Mouse (Mus musculus) cerebellum, adult 11-12 months (tissue): ENCODE measurements around the gene Supt6.
"Not testable (repeated sequence)": the region's sequence is repeated elsewhere in the genome, so short reads cannot be mapped to it uniquely, and the experiment has no call there.

Experiments
- DNase-seq: peaks from one replicate; pipeline ENCODE4 v3.0.0; 2022

Supt6 gene

DNA sequence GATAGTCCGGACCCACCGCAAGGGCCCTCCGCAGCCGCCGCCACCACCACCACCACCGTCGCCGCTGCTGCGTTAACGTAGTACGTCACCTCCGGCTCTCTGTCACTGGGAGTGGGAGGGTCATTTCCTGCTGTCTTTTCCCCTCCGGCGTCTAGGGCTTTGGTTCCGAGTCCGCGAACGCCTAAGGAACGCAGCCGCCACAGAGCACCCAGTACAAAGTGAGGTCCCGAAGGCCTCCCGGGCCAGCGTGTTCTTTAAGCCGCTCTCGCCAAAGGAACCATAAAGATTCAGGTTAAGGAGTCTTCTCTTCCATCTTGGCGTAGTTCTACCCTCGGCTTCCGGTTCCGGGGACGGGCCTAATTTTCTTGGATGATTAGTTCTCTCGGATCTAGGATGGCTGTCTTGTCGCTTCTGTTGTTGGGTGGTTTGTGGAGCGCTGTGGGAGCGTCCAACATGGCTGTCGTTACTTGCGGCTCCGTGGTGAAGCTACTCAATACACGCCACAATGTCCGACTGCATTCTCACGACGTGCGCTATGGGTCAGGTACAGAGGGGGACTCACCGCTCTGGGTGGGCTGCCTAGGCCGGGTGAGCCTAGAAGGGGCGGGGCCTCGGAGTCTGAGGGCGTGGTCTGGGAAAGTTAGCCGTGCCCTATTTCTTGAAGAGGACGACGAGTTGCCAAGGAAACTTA is at the start of gene Supt6, which contains the start of gene Sdf2:
Gene Supt6 (minus strand): TSS at position 361 of the 691 bp plus-strand sequence.
Gene Sdf2 (plus strand): TSS at position 120 of the 691 bp plus-strand sequence.
- DNase-seq = peak; percentile 75

DNA sequence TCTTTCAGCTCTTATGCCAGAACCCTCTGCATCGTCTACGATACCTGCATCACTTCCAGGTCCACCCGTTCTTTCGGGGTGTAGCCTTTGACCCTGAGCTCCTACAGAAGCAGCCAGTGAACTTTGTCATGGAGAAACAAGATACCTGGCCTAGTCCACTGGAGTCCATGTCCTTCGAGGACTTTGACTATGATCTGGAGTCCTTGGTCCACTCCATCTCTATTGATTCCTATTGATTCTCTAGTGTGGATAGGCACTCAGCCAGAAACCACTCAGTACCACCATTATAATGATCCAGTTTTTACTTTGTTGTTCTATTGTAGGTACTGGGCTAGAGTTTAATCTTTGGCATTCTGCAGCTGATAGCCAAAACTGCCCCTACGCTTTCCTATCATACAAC is 48.8 kb upstream of the Supt6 start:
- DNase-seq = no peak

DNA sequence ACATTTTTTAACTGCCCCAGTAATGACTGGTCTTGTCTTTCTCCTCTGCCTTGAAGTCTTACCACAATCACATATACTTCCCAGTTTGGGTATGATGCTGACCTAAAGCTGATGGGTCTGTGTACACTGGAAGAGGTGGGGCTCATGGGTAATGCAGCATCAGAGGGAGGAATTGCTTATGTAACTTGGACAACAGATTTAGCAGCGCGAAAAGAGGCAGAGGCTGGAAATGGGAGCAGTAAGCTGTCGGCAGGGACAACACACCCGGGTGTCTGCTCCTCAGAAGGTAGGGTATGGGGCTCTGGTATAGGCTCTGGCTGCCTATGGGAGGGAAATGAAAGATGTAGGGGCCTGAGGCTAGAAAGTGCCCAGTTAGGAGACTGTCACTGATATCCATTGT is 44.9 kb upstream of the Supt6 start, which contains the start of gene BC030499:
Gene BC030499 (plus strand): TSS at position 188 of the 400 bp plus-strand sequence.
- DNase-seq = no peak

DNA sequence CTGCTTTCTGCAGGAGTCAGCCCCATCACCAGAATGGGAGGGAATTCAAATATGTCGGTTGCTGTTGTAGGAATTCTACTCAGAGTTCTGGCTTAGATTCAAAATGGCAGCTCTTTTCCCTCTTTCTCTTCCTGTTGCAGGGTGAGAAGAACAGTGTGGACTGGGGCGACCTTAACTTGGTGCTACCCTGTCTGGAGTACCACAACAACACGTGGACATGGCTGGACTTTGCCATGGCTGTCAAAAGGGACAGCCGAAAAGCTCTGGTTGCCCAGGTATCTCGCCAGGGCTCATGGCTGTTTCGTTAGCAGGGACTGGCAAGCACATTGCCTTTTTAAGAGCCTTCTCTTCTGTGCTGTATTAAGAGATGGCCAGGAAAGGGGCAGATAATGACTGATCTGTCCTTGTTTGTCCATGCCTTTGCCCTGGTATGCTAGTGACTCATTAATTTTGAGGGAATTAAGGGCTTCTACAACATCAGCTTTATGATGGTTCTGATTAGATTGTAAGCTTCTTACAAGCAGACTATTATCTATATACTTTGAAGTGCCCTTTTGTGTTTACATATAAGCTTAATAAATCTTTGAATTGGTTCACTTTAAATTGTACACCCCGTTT is 43.5 kb upstream of the Supt6 start:
- no peak for DNase-seq

DNA sequence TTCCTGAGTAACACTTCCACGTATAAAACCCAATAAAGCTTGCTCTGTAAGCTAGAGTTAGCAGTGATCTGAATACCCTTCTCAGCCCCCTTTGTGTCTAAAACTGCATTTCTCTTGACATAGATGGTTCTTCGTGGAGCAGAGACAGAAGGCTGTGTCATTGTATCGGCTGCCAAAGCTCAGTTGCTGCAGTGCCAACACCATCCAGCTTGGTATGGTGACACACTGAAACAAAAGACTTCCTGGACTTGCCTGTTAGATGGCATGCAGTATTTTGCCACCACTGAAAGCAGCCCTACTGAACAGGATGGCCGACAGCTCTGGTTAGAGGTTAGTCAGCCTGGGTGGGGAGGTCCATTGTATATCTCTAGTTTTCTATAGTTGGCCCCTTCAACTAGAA is 33.8 kb upstream of the Supt6 start:
- no peak for DNase-seq

DNA sequence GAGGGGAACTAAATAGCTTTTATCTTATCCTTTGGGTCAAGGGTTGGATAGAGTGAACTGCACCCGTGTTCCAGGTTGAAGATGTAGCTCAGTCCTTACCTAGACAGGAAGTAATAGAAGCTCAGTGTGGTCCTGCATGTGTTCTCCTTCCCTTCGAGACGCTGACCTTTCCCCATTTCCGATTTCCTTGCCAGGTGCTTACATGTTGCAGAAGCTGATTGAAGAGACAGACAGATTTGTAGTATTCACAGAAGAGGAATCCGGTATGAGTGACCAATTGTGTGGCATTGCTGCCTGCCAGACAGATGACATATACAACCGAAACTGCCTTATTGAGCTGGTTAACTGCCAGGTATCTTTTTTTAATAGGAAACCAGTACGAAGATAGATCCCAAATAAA is 33.1 kb upstream of the Supt6 start:
- no peak for DNase-seq

DNA sequence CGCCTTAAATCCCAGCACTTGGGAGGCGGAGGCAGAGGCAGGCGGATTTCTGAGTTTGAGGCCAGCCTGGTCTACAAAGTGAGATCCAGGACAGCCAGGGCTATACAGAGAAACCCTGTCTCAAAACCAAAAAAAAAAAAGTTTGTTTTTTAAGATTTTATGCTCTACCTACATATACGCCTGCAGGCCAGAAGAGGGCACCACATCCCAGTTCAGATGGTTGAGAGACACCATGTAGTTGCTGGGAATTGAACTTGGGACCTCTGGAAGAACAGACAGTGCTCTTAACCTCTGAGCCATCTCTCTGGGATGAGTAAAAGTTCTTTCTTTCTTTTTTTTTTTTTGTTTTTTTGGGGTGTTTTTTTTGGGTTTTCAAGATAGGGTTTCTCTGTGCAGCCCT is 30.4 kb upstream of the Supt6 start:
- DNase-seq = not testable (repeated sequence)

DNA sequence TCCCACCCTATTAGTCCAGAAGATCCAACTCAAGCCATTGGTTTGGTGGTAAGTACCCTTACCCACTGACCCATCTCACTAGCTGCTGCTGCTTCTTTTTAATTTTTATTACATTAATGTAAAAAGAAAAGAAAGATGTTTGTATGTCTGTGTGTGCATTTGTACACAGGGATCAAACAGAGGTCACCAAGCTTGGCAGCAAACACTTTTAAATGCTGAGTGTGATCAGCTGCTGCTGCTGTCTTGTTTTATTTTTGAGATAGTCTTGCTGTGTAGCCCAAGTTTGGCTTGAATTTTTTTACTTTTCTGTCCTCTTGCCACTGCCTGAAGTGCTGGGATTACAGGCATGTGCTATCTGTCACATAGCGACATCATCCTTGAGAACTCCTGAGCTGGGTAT is 29.8 kb upstream of the Supt6 start:
- no peak for DNase-seq

DNA sequence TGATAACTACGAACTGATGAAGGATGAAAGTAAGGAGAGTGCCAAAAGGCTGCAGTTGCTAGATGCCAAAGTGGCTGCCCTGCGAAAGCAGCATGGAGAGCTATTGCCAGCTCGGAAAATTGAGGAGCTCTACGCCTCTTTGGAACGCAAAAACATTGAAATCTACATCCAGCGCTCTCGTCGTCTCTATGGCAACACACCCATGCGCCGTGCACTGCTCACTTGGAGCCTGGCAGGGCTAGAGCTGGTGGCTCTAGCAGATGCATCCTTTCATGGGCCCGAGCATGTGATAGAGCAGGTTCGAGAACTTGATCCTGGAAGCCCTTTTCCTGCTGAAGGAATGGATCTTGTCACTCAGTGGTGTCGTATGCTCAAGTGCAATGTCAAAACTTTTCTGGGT is 26.2 kb upstream of the Supt6 start:
- no peak for DNase-seq

DNA sequence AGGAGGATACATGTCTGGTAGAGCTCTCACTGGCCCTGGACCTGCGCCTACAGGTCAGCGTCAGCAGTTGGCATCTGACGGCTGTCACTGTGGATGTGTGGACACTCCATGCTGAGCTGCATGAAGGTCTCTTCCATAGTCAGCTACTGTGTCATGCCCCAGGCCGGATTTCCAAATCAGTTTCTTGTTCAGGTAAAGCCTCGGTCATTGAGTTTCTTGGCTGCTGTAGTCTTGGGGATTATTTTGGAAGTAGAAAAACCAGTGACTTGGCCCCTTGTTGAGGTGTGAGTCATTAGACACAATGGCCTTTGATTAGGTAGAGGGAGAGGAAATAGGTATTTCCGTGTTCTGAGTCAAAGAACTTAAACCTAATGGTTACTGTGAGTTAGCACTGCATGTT is 19.8 kb upstream of the Supt6 start:
- no peak for DNase-seq

DNA sequence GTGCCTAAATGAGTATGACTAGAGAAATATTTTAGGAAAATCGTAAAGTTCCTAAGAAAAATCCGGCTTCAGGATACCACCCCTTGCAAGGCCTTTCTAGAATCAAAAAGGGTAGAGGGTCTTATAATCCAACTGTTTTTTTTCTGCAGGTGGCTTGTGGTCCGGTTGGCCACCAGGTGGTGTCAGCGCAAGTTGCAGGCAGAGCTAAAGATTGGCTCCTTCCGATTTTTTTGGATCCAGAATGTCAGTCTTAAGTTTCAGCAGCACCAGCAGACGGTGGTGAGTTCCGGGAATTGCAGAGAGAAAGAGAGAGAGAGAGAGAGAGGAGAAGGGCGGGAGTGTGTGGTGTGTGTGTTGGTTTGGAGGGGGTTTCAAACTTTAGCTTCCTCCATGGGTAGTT is 16.8 kb upstream of the Supt6 start:
- DNase-seq = peak; percentile 43

DNA sequence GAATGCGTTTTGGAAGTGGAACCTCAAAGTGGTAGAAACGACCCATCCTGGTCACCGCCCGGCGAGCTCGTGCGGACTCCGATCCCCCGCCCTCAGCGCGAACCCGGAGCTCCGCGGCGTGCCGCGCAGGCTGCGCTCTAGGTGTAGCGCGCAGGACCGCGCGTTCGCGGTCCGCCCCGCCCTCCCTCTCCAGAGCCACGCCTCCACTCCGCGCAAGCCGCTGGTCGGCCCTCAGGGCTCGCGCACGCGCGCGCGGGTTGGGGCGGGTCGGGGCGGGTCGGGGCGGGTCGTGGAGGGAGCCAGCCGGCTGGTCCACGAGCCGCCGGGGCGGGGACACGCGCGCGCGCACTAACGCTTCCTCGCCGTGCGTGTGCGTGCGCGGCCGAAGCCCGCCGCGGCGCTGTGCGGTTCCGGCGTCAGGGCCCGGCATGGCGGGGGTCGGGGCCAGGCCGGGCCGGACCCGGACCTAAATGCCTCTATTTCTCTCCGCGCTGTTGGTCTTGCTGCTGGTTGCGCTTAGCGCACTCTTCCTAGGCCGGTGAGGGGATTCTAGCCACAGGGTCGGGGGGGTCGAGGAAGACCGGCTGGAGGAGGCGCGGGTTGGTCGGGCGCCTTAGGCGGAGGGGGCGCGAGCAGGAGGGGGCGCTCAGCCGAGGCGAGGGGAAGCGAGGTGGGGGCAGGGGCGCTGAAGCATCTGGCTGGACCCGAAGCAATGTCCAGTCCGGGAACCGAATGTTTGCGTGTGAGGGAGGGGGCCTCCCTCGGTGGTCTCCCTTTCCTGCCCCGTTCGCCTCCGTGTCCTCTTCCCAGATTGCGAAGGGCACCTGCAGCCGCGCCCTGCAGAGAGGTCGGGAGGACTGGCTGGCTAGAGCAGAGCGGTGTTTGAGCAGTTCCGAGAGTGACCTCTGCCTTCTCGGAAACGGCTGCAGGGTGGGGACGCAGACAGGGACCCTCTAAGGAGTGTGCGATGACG is 15.9 kb upstream of the Supt6 start, which contains the start of gene 2610507B11Rik:
Gene 2610507B11Rik (plus strand): TSS at position 373 of the 973 bp plus-strand sequence.
- peak; percentile 94 for DNase-seq

DNA sequence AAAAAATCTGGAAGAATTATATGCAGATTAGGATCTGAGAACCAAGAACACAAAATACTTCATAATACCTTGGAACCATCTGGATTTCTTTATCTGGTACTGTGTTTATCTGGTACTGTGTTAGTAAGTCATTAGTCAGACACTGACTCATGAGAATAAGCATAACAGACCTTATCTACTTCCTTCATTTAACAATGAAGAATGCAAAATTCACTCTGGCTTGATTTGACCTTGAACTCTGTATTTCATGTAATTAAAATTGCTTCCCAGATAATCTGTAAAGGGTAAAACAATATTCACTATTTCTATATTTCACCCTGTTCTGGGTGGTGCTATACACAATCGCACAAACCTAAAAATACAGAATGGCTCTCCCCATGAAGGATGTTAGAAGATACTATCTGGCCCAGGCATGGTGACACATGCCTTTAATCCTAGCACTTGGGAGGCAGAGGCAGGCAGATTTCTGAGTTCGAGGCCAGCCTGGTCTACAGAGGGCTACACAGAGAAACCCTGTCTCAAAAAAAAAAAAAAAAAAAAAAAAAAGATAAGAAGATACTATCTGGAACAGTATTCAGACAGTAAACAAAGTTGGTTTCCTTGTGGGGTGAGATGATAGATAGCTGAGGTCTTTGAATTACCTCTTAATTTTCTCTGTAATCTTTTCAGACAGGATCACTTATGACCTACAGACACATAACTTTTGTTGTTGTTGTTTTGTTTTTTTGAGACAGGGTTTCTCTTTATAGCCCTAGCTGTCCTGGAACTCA is 14.9 kb upstream of the Supt6 start:
- DNase-seq = no peak

DNA sequence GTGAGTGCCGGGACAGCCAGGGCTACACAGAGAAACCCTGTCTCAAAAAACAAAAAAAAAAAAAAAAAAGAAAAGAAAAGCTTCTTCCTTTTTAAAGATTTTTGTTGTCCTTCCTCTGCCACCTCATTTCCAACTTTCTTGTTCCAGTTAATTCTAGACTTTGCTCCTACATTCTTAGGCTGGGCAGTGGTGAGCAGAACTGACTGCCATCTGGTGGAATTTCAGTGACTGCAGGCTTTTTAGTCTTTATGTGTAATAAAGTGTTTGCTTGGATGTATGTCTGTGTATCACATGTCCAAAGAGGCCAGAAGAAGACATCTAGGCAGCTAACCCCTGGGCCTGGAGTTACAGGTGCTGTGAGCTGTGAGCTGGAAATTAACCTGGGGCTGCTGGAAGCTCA is 10.8 kb upstream of the Supt6 start:
- no peak for DNase-seq

DNA sequence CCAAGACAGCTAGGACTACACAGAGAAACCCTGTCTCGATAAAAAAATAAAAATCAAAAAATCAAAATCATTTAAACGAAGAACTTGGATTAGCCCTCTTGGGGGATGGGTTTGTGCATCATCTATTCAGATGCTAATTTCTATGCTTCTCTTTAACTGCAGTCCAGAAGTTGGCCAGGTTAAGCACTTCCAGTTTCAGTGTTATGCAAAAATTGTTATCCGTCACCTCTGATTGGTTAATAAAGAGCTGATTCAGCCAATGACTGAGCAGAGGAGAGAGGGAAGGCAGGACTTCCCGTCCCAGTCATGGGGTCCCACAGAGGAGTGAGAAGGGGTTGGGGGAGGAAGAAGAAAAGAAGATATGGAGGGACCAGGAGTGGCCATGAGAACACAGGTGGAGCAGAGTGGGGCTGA is 1.9 kb upstream of the Supt6 start:
- no peak for DNase-seq

DNA sequence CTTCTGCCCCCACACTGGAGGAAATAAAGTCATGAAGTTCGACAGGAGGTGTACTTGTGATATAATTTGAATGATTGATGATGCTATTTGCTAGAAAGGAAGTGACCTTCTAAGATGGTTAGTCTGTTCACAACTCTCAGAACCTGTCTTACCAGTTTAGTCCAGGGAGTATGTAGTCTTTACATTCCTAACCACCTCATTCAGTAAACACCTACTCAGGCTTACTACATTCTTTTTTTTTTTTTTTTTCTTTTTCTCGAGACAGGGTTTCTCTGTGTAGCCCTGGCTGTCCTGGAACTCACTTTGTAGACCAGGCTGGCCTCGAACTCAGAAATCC is 1.2 kb upstream of the Supt6 start:
- DNase-seq = no peak

DNA sequence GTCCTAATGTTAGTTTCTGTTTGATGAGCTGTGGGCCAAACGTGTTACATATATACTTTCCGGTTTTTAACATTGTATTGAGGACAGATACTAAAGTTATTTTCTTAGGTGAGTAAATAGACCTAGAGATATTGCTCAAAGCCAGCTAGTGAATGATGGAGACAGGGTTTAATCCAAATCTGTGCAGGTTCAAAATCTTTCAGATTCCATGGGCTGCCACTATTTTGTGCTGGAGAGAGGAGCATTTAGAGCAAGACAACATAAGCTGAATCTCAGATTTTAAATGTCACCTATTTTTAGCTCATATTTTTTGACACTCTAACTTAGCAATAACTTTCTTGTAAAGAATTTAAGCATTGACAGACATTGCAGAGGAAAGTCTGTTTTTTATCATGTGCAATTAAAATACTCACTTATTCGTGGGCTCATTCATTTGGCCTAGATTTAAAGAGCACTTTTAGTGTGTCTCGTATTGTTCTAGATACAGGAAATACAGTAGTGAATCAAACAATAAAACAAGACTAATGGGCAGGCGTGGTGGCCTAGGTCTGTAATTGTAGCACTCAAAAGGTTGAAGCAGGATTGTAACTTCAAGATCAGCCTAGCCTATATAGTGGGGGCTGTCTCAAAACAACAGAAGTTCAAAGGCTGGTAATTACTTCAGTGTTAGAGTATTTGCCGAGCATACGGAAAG is 678 bp upstream of the Supt6 start:
- no peak for DNase-seq

DNA sequence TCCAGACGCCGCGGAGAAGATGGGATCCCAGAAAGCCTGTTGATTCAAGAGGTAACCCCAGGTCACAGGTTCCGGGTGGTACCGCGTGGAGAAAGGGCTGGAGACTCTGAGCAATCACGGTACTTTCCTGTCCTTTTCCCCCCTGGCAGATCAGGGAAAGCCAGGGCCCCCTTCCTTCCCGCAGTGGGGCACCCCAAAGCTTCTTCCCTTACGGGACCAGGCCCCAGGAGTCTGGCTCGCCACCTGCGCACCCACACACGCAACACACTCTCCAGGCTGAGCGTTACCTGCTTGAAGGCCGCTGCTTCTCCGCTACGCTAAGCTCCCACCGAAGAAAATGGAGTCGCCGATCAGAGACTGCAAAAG is 543 bp downstream of the Supt6 start:
- DNase-seq = no peak

DNA sequence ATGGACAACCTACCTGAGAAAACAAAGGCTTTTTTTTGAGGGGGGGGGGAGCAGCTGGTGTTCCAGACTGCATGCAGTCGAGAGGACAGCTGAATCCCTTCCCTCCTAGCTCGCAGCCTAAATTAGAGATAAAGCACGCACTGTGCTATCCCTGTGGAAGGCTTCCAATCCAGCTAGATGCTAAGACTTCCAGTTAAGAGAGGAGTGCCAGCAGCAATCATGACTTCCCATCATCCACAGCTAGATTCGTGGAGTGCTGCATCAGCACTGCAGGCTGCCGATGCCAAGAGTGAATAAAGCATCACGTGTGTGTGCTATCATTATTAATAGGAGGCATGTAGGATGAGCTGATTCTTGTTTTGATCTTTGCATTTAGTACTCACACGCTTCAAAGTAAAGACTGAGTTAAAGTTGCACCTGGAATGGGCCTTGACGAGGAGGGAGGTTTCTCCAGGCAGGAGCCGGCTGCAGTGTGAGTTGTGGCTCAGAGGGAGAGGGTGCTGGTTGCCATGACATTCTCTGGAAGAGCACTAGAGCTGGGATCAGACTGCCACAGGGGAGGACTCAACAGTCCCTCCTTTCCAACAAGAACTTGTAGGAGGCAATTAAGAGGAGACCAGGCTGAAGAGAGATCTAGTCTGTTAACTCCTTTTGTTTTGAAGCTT is 5.5 kb downstream of the Supt6 start:
- no peak for DNase-seq

DNA sequence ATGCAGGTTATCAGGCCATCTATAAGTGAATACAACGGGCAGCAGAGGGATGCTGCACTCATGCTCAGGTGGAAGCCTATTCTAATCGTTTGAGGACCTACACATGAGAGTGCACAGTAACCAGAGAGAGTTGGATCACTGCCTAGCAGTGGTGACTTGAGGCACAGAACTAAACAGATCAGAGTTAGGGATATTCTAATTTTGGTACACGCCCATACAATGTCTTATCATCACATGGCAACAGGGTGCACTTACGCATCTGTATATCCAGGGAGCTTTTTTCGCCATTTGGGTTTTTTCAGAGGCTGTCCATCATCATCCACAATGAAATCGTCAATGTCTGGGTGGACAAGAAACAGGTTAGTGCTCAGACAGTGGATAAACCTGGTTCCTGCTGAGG is 14.3 kb downstream of the Supt6 start:
- no peak for DNase-seq

DNA sequence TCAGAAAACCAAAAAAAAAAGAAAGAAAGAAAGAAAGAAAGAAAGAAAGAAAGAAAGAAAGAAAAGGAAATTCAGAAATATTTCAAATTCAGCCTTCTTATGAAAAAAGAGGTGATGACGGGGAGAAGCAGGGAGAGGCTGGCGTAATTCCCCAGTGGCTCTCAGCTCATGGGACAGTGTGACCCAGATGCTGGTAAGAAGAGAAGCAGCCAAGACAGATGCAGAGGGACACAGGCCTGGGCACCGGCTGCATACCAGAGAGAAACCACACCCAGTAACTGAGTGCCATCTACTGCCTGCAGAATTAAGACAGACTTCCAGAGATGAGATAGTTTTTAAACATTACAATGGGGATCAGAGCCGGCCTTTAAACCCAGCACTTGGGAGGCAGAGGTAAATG is 22.2 kb downstream of the Supt6 start:
- no peak for DNase-seq
